Mouse (Mus musculus) kidney, embryonic 14.5 days (tissue): ENCODE results near the gene Fam135a. TPM values are rescaled to one million over a fixed set of nuclear protein-coding genes. Genes with fewer than 3 reads are reported as not detected.

Experiments used
- ATAC-seq: fragments of 200-750 bp; cut with Nextera tagmentation; 2 replicates; pipeline ENCODE4 v1.8.0; 2017; ENCODE audit warnings: moderate number of reproducible peaks, mild to moderate bottlenecking, moderate TSS enrichment, moderate library complexity; ENCODE audit not compliant: low FRiP score, low TSS enrichment
- H3K27ac ChIP-seq: fragments of 300-500 bp; sonication (generic); 2 replicates; pipeline ENCODE4 v1.5.1; 2014; ENCODE audit warnings: low read depth, mild to moderate bottlenecking, low read length, moderate library complexity, mixed read lengths
- H3K27me3 ChIP-seq: fragments of 300-500 bp; sonication (generic); 2 replicates; pipeline ENCODE4 v1.6.1; 2014; ENCODE audit warnings: mild to moderate bottlenecking, low read length; ENCODE audit not compliant: control insufficient read depth, insufficient read depth
- H3K36me3 ChIP-seq: fragments of 300-500 bp; sonication (generic); 2 replicates; pipeline ENCODE4 v1.6.1; 2014; ENCODE audit warnings: low read length, mixed read lengths; ENCODE audit not compliant: control insufficient read depth, insufficient read depth
- H3K4me1 ChIP-seq: fragments of 300-500 bp; sonication (generic); 2 replicates; pipeline ENCODE4 v1.6.1; 2014; ENCODE audit warnings: low read length, mixed read lengths; ENCODE audit not compliant: control insufficient read depth, insufficient read depth
- H3K4me2 ChIP-seq: fragments of 300-500 bp; sonication (generic); replicated peaks from 2 replicates; pipeline ENCODE4 v1.6.1; 2014; ENCODE audit warnings: low read depth, mild to moderate bottlenecking, low read length
- H3K4me3 ChIP-seq: fragments of 300-500 bp; sonication (generic); 2 replicates; pipeline ENCODE4 v1.5.1; 2014; ENCODE audit warnings: mild to moderate bottlenecking, low read length
- H3K9ac ChIP-seq: fragments of 300-500 bp; sonication (generic); 2 replicates; pipeline ENCODE4 v1.6.1; 2014; ENCODE audit warnings: low read depth, mild to moderate bottlenecking, low read length, moderate library complexity
- H3K9me3 ChIP-seq: fragments of 300-500 bp; sonication (generic); 2 replicates; pipeline ENCODE4 v1.6.1; 2016; ENCODE audit warnings: low read length; ENCODE audit not compliant: control insufficient read depth
- WGBS: fragments of 180-500 bp; shearing (Covaris S2); extraction: QIAGEN DNeasy Blood & Tissue Kit; methylation state at CpG from one replicate; pipeline ENCODE4 v1.1.7; 2014; 5-methylcytosine and 5-hydroxymethylcytosine counted together
- polyA plus RNA-seq: library from polyadenylated mRNA; unstranded; fragments of >200 nt; fragmentation: Nextera tagmentation; extraction: Ambion mirVana; gene quantifications from 2 replicates; pipeline ENCODE4 v1.2.1, GENCODE M21; 2014

Fam135a gene
- polyA plus RNA-seq, 1 experiment from 2014 or later: 32.1 TPM

GRCm38 (mm10) chr1:24107971-24108773 is 8.0 kb upstream of the Fam135a start:
- Histone ChIP-seq H3K4me2 (peak overlapping the region; percentile 22), H3K4me3 (no peak overlapping the region), H3K27me3 (no peaks in the 10 kb centered on the region), H3K9ac (no peak overlapping the region), H3K9me3 (no peaks in the 10 kb centered on the region), H3K27ac (no peak overlapping the region), H3K36me3 (no peaks in the 10 kb centered on the region), H3K4me1 (no peaks in the 10 kb centered on the region)
- WGBS: 41% methylated on average over 10 of the region's 10 CpGs
- no peak for ATAC-seq

- H3K4me1 ChIP-seq: no peaks in the 10 kb centered on the region
- H3K27me3 ChIP-seq: no peaks in the 10 kb centered on the region
- 32% methylated on average over 11 of the region's 11 CpGs for whole genome bisulfite sequencing
- H3K4me2 ChIP-seq: peak overlapping the region; percentile 22
- no peaks in the 10 kb centered on the region for H3K9me3 ChIP-seq
- no peak overlapping the region for H3K9ac ChIP-seq
- ATAC-seq: peak; percentile 39; the same call in 1 of the 2 replicates
- H3K36me3 ChIP-seq: no peaks in the 10 kb centered on the region
- no peak overlapping the region for H3K4me3 ChIP-seq
- H3K27ac ChIP-seq: no peak overlapping the region
Measured at GRCm38 (mm10) chr1:24107378-24107777, 7.2 kb upstream of the Fam135a start.

- Histone ChIP-seq H3K9me3 (no peaks in the 10 kb centered on the region), H3K9ac (no peak overlapping the region), H3K4me1 (no peaks in the 10 kb centered on the region), H3K4me2 (no peak overlapping the region), H3K36me3 (no peaks in the 10 kb centered on the region), H3K27ac (no peak overlapping the region), H3K27me3 (no peaks in the 10 kb centered on the region), H3K4me3 (no peak overlapping the region)
- WGBS: 57% methylated on average over 10 of the region's 10 CpGs
- no peak for ATAC-seq
Measured at GRCm38 (mm10) chr1:24102579-24103149, 2.5 kb upstream of the Fam135a start.

GRCm38 (mm10) chr1:24100870-24101358 is 773 bp upstream of the Fam135a start:
- Histone ChIP-seq H3K9ac (peak overlapping the region; percentile 89), H3K36me3 (no peaks in the 10 kb centered on the region), H3K4me3 (peak overlapping the region; percentile 88), H3K27ac (peak overlapping the region; percentile 62; the same call in 1 of the 2 replicates), H3K27me3 (no peaks in the 10 kb centered on the region), H3K4me2 (peak overlapping the region; percentile 76), H3K9me3 (no peaks in the 10 kb centered on the region), H3K4me1 (no peaks in the 10 kb centered on the region; the same call in 1 of the 2 replicates)
- WGBS: 57% methylated on average over 6 of the region's 6 CpGs
- ATAC-seq: peak; percentile 10; the same call in 1 of the 2 replicates

DNA sequence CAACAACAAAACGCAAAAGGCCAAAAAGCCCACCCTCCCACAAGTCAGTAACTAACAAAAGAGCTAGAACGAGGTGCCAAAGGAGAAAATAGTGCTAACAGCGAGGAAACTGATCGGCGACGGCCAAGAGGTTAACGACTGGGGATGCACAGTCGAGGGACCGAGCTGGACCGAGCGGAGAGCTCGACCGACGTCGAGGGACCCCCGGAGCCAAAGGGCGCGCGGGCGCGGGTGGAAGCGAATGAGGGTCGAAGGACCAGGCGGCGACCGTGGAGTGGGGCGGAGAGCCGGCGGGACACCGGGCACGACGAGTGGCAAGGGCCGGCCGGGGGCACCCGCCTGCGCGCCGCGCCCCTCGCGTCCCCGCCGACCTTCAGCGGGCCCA is 608 bp downstream of the Fam135a start:
- peak overlapping the region; percentile 76 for H3K4me2 ChIP-seq
- peak overlapping the region; percentile 89 for H3K9ac ChIP-seq
- H3K4me1 ChIP-seq: no peaks in the 10 kb centered on the region; the same call in 1 of the 2 replicates
- H3K9me3 ChIP-seq: no peaks in the 10 kb centered on the region
- peak; percentile 62 for ATAC-seq
- H3K27me3 ChIP-seq: no peaks in the 10 kb centered on the region
- peak overlapping the region; percentile 88 for H3K4me3 ChIP-seq
- WGBS: under 1% methylated on average over 44 of the region's 44 CpGs
- H3K27ac ChIP-seq: peak overlapping the region; percentile 81
- no peaks in the 10 kb centered on the region for H3K36me3 ChIP-seq

GRCm38 (mm10) chr1:24097541-24097940 is 2.6 kb downstream of the Fam135a start:
- WGBS: 53% methylated on average over 8 of the region's 8 CpGs
- H3K4me3 ChIP-seq: no peak overlapping the region
- no peak overlapping the region for H3K27ac ChIP-seq
- H3K9me3 ChIP-seq: no peaks in the 10 kb centered on the region
- H3K9ac ChIP-seq: no peak overlapping the region
- ATAC-seq: no peak
- H3K4me1 ChIP-seq: no peaks in the 10 kb centered on the region; the same call in 1 of the 2 replicates
- H3K27me3 ChIP-seq: no peaks in the 10 kb centered on the region
- H3K4me2 ChIP-seq: no peak overlapping the region
- no peaks in the 10 kb centered on the region for H3K36me3 ChIP-seq

DNA sequence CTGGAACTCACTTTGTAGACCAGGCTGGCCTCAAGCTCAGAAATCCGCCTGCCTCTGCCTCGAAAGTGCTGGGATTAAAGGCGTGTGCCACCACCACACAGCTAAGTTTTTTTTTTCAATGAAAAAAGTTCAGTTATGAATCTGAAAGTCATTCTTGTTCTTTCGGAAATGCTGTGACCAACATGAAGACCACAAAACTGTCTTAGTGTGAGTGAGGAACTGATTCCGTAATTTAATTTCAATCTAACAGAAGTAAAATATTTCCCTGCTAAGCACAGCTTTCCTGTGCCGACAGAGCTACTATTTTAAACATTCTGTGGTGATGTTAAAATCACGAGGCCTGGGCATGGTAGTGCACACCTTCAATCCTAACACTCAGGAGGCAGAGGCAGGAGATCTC is 7.7 kb downstream of the Fam135a start:
- no peaks in the 10 kb centered on the region for H3K9me3 ChIP-seq
- H3K4me2 ChIP-seq: no peak overlapping the region
- H3K27ac ChIP-seq: no peak overlapping the region
- 94% methylated on average over 7 of the region's 7 CpGs for WGBS
- no peaks in the 10 kb centered on the region; the same call in 1 of the 2 replicates for H3K4me1 ChIP-seq
- no peak overlapping the region for H3K4me3 ChIP-seq
- no peaks in the 10 kb centered on the region for H3K36me3 ChIP-seq
- no peak for ATAC-seq
- H3K27me3 ChIP-seq: no peaks in the 10 kb centered on the region
- no peak overlapping the region for H3K9ac ChIP-seq

GRCm38 (mm10) chr1:24090603-24091002 is 9.5 kb downstream of the Fam135a start:
- no peak for ATAC-seq
- no peaks in the 10 kb centered on the region for H3K27me3 ChIP-seq

DNA sequence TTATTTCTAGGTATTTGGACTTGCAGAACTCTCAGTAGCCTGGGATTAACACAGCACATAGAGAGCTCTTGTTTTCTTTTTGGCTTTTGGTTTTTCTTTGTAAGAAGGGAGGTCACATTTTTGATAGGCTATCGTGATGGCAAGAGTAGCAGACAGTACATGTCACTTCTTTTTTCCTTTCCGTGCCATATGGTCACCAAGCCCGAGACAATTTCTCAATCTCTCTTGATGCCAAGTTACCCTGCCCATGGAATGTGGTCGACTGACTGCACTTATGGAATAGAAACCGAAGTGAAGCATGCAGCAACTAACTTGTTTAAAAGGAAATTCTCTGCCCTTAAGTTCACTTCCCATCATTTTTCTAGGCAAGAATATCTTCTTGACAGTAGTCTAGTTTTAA is 10.0 kb downstream of the Fam135a start:
- Histone ChIP-seq H3K9me3 (no peaks in the 10 kb centered on the region), H3K9ac (no peak overlapping the region), H3K4me1 (no peaks in the 10 kb centered on the region), H3K36me3 (no peaks in the 10 kb centered on the region), H3K27me3 (no peaks in the 10 kb centered on the region), H3K4me3 (no peak overlapping the region), H3K4me2 (no peak overlapping the region), H3K27ac (no peak overlapping the region)
- 82% methylated on average over 5 of the region's 5 CpGs for WGBS
- no peak for ATAC-seq

More at GRCm38 (mm10) chr1:24090603-24091002, 9.5 kb downstream of the Fam135a start:
- Histone ChIP-seq H3K27ac (no peak overlapping the region), H3K9me3 (no peaks in the 10 kb centered on the region), H3K9ac (no peak overlapping the region), H3K4me1 (no peaks in the 10 kb centered on the region), H3K36me3 (no peaks in the 10 kb centered on the region), H3K4me3 (no peak overlapping the region), H3K4me2 (no peak overlapping the region)
- WGBS: 91% methylated on average over 2 of the region's 2 CpGs
